Mouse (Mus musculus) lung, adult 2 months (tissue): ENCODE results near the gene Dclk1. TPM values are rescaled to one million over a fixed set of nuclear protein-coding genes. Genes with fewer than 3 reads are reported as not detected.
A peak's percentile ranks its signal among the peaks of the same experiment; 100 is the strongest.

Experiments used
- DNase-seq: peaks from one replicate; pipeline ENCODE4 v3.0.0; 2022
- H3K4me1 ChIP-seq: fragments of 200-500 bp; 2 replicates; pipeline ENCODE4 v1.6.1; 2011; ENCODE audit warnings: low read length; ENCODE audit not compliant: control insufficient read depth, insufficient read depth
- H3K4me3 ChIP-seq: fragments of 200-500 bp; replicated peaks from 2 replicates; pipeline ENCODE3; 2011; ENCODE audit warnings: low read depth, mild to moderate bottlenecking, control low read depth, low read length; ENCODE audit errors: extremely low read depth
- CTCF ChIP-seq: fragments of 200-500 bp; IDR thresholded peaks from 2 replicates; pipeline ENCODE4 v1.5.1; 2011; ENCODE audit warnings: mild to moderate bottlenecking, low read length, control low read depth; ENCODE audit not compliant: insufficient read depth
- POLR2A ChIP-seq: fragments of 200-500 bp; IDR thresholded peaks from 2 replicates; pipeline ENCODE4 v1.6.1; 2011; ENCODE audit warnings: low read depth, mild to moderate bottlenecking, control low read depth, low read length, borderline replicate concordance; ENCODE audit errors: extremely low read depth
- WGBS: fragments of 180-500 bp; shearing (Covaris S2); methylation state at CpG from one replicate; pipeline ENCODE4 v1.1.7; 2018; 5-methylcytosine and 5-hydroxymethylcytosine counted together
- polyA plus RNA-seq: library from polyadenylated mRNA; depleted of rRNA; stranded (reverse); fragments of >200 nt; gene quantifications from 2 replicates; pipeline ENCODE4 v1.2.3, GENCODE M21; 2012

Dclk1 gene
- polyA plus RNA-seq, 1 experiment, result 1.9 TPM

DNA sequence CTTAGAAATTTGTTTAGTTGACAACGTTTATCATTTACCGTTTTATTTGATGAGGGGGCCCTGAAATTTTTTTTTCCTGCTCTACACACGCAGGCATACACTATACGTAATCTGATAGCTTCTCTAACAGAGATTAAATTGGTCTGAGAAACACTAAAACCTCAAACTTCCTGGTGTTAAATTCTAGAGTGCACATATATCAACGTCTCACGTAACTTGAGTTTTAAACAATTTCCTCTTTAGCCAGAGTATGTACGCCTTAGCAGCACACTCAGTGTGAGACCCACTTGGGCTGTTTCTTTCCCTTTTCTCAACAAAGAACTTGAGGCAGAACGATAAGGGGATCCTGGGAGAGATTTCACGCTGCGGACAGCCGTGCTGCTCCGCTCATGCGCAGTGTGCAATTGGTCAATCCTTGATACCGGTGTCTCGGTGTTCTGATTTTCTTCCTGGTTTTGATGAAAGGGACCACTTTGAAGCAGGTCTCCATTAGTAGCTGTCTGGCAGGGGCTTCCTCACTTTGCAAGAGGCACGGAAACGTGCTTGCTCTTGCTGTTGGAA lies 275.4 kb downstream of the Dclk1 start:
- WGBS, result 27% methylated on average over 17 of the region's 17 CpGs
- no peak for DNase-seq
- no peaks in the 10 kb centered on the region; the same call in 1 of the 2 replicates for H3K4me1 ChIP-seq
- H3K4me3 ChIP-seq, result peak overlapping the region; percentile 32
- no peak for TF ChIP-seq POLR2A
- TF ChIP-seq CTCF, result no peak

DNA sequence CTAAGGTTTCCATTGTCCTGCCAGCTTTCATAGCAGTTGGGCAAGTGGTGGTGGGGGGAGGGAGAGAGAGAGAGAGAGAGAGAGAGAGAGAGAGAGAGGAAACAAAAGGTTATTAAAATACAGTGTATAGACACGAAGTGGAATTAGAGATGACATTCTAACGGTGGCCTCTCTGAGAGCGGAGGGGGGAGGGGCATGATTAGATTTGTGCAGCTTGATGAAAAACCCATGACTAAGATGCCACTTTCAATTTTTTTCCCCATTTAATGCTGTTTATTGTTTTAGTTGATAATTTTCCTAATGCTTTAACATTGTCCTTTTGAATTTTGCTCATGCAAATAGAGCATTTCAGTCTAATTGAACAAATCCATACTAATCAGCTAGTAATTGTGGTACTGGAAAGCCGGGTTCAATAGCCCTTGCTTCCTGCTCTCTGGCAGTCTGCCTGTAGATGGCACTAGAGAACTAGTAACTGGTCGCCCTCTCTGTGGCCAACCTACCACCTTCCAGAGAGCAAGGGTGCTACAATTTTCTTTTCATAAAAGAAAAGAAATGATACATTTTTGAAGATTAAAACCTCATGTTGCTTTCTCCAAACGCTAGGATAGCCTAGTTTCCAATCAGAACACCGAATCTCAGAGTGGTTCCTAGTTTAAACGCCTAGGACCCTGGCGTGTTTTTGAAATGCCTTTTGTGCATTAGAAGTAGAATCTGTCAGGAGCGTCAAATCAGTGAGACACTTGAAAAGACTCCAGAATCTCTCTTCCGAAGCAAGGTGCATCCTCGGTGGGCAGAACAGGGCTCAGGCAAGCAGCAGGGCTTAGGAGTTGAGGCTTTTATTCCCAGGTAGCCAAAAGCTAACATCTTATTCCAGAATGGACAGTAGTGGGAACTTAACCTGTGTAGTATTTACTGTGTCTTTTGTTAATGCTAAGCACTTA lies 278.3 kb downstream of the Dclk1 start:
- TF ChIP-seq POLR2A, result no peak
- peak; percentile 80 for TF ChIP-seq CTCF
- H3K4me1 ChIP-seq, result no peaks in the 10 kb centered on the region; the same call in 1 of the 2 replicates
- H3K4me3 ChIP-seq, result no peak overlapping the region
- 26% methylated on average over 12 of the region's 12 CpGs for WGBS
- peak; percentile 17 for DNase-seq

DNA sequence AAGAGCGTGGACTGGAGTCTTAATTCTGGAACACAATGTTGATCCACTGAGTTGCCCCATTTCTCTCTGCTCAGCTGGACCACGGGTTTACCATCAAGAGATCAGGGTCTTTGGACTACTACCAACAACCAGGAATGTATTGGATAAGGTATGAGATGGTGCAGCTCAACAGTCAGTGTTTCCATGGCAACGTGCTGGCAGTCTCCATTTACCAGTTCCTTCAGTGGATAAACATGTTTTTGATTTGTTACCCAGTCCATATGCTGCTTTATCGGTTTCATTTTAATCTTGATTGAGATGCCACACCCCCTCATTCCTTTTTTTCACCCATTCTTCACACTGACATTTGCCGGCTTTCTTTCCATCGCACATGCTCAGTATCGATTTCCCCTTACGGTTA lies 279.6 kb downstream of the Dclk1 start:
- Histone ChIP-seq H3K4me1 (no peaks in the 10 kb centered on the region; the same call in 1 of the 2 replicates), H3K4me3 (no peak overlapping the region)
- no peak for DNase-seq
- TF ChIP-seq CTCF (no peak), POLR2A (no peak)
- WGBS, result 78% methylated on average over 8 of the region's 8 CpGs

DNA sequence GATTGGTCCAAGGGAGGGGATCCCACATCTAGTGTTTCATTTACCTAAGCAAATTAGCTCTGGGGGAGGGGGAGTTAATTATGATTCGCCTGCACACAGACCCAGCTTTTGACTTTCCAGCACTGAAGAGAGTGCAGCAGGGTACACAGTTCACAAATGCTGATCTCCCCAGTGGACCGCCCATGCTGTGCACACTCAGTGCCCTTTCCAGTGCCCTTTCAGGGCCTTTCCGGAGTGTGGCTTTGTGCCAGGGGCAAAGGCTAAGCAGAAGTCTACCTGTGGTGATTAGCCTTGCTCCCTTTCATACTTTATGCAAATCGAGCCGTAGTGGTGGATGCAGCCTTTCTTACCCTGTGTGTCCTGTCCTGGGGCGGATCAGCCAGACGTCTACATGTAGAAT lies 281.1 kb downstream of the Dclk1 start:
- 71% methylated on average over 7 of the region's 7 CpGs for whole genome bisulfite sequencing

DNA sequence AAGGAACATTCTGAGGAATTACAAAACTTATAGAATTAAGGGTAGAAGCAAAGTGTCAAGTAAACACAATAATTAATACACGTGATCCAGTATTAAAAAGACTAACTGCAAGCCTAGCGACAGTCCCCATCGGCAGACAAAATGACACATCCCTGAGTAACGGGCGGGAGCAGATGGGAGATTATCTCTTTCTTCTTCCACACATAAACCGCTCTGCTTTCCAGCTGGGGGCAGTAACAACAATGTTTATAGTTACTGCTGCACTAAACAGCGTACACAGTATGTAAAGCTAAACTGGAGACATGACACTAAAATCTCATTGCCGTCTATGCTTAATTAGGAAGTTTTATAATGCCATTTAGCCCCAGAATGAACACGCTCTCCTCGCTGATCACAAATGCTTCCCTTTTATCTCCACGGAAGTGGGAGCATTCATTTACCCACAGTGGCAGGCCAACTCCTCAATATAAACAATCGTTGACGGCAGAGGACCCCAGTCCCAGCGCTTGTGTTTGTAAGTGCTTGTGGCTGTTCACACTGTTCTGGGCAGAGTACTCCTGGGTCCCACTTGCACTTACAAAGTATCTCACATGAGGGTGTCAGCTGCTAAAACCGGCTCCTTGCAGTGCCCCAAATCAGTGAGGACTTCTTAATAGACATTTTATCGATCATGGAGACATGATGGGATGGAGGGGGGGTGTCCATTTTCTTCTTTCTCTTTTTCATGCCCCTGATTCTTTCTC lies 281.7 kb downstream of the Dclk1 start:
- TF ChIP-seq CTCF (no peak), POLR2A (no peak)
- Histone ChIP-seq H3K4me3 (no peak overlapping the region), H3K4me1 (no peaks in the 10 kb centered on the region)
- WGBS, result 43% methylated on average over 16 of the region's 16 CpGs
- no peak for DNase-seq

More for the DNA sequence above, 281.1 kb downstream of the Dclk1 start:
- Histone ChIP-seq H3K4me3 (no peak overlapping the region), H3K4me1 (no peaks in the 10 kb centered on the region)
- no peak for TF ChIP-seq POLR2A
- TF ChIP-seq CTCF, result no peak
- no peak for DNase-seq

DNA sequence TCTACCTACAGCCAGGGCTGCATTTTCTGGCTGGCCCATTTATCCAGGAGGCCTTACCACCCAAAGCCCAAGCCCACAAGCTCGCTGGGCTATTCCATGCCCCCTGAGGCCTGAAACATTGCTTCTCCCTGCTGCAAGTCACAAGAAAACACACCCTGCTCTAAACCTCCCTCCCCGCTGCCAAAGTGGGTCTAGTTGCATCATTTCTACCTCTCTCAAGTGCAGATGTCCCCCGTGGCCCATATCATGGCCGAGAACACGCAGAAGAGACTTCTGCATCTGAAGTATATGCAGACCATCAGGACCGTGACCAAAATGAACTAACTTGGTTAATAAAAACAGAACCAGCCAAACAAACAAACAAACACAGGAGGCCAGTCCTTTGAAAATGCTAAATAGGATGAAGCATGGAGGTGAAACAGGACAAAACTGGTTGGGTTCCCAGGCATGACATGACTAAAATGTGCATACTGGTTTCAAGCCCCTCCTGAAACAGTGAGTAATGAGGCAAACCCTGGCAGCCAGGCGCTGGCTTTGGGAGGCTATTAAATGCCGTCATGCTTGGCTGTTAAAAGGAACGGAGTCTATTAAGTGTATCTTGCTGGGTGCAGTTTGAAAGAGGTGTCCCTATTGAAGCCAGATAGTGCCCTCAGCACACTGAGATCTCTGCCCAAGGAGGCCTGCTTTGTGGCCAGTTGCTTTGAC lies 282.5 kb downstream of the Dclk1 start:
- Histone ChIP-seq H3K4me1 (no peaks in the 10 kb centered on the region), H3K4me3 (no peak overlapping the region)
- WGBS, result 89% methylated on average over 9 of the region's 9 CpGs
- TF ChIP-seq CTCF (no peak), POLR2A (no peak)
- no peak for DNase-seq

DNA sequence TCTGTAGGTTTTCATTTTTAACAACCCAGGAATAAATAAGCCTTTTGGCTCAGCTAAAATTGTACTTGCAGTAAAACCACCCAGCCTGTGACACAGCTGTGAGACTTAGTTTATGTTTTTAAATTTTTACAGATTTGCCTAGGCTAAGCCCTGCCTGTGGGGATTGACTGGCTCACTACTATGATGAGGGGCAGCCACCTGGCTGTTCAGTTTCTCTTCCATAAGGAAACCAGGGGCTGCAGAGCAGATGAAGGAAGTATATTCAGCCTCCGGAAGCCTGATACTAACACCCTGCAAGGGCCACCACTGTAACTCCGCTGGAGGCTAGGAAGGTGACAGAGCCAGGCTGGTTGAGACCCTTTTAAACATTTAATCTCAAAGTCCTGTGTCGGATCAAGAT lies 284.3 kb downstream of the Dclk1 start:
- TF ChIP-seq CTCF (no peak), POLR2A (no peak)
- Histone ChIP-seq H3K4me1 (no peaks in the 10 kb centered on the region), H3K4me3 (no peak overlapping the region)
- WGBS, result 81% methylated on average over 3 of the region's 3 CpGs
- DNase-seq, result no peak

DNA sequence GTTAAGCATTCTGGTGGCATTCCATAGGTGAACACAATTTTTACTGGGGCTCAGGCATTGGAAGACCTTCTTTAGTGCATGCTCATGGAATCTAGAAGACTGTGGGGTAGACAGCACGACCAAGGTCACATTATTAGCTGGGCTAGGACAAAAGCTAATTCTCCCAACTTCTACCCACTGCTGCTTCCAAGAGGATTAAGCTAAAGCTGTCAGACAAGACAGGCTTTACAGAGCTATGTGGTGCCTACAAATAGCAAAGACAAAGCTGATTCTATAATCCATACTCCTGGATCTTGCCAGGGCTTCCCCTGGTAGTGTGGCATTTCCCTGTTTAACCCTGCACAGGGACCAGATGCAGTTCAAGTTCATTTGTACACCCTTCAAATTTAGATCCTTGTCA lies 285.4 kb downstream of the Dclk1 start:
- TF ChIP-seq CTCF (no peak), POLR2A (no peak)
- Histone ChIP-seq H3K4me3 (no peak overlapping the region), H3K4me1 (no peaks in the 10 kb centered on the region)
- DNase-seq, result no peak
- 63% methylated on average over 1 of the region's 1 CpGs for WGBS

DNA sequence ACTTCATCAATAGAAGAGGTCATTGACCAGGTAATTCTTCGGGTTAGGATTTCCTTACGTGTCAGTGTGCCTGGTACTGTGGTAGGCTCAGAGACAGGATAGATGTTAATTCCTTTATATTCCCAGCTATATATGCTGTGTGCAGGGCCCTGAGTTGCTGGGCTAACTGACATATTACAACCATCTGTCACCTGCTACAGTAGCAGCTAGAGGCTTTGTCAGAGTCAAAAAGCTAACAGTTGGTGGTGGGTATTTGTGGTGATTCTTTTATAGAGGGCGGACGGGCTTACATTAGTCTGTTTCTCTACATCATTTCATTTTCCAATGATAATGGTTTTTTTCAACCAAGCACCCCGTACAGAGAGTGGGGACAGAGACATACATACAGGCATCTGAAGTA lies 285.8 kb downstream of the Dclk1 start:
- no peaks in the 10 kb centered on the region for H3K4me1 ChIP-seq
- DNase-seq, result no peak
- no peak for TF ChIP-seq CTCF
- TF ChIP-seq POLR2A, result no peak
- H3K4me3 ChIP-seq, result no peak overlapping the region
- WGBS, result 94% methylated on average over 5 of the region's 5 CpGs
